Mouse (Mus musculus) forebrain, embryonic 15.5 days (tissue): ENCODE measurements around the gene Gm438. TPM values are rescaled to one million over a fixed set of nuclear protein-coding genes. Genes with fewer than 3 reads are reported as not detected.
"Not testable (repeated sequence)": the region's sequence is repeated elsewhere in the genome, so short reads cannot be mapped to it uniquely, and the experiment has no call there.

ENCODE experiments used
- ATAC-seq: fragments of 200-750 bp; cut with Nextera tagmentation; replicated peaks from 2 replicates; pipeline ENCODE4 v1.8.0; 2017; ENCODE audit warnings: mild to moderate bottlenecking, moderate TSS enrichment, moderate library complexity
- H3K27ac ChIP-seq: fragments of 300-500 bp; sonication (generic); replicated peaks from 2 replicates; pipeline ENCODE4 v1.5.1; 2015; ENCODE audit warnings: mild to moderate bottlenecking, inconsistent platforms
- H3K27me3 ChIP-seq: fragments of 300-500 bp; sonication (generic); 2 replicates; pipeline ENCODE4 v1.6.1; 2015; ENCODE audit warnings: inconsistent platforms
- H3K36me3 ChIP-seq: fragments of 300-500 bp; sonication (generic); 2 replicates; pipeline ENCODE4 v1.6.1; 2015; ENCODE audit warnings: mild to moderate bottlenecking, inconsistent platforms
- H3K4me1 ChIP-seq: fragments of 300-500 bp; sonication (generic); 2 replicates; pipeline ENCODE4 v1.6.1; 2015; ENCODE audit warnings: inconsistent platforms
- H3K4me2 ChIP-seq: fragments of 300-500 bp; sonication (generic); replicated peaks from 2 replicates; pipeline ENCODE4 v1.6.1; 2015; ENCODE audit warnings: mild to moderate bottlenecking, inconsistent platforms
- H3K4me3 ChIP-seq: fragments of 300-500 bp; sonication (generic); 2 replicates; pipeline ENCODE4 v1.5.1; 2015; ENCODE audit warnings: mild to moderate bottlenecking, inconsistent platforms
- H3K9ac ChIP-seq: fragments of 300-500 bp; sonication (generic); replicated peaks from 2 replicates; pipeline ENCODE4 v1.6.1; 2015; ENCODE audit warnings: mild to moderate bottlenecking, inconsistent platforms
- H3K9me3 ChIP-seq: fragments of 300-500 bp; sonication (generic); 2 replicates; pipeline ENCODE4 v1.6.1; 2016; ENCODE audit warnings: inconsistent platforms
- WGBS: fragments of 180-500 bp; shearing (Covaris S2); methylation state at CpG from one replicate; pipeline ENCODE4 v1.1.7; 2015; ENCODE audit warnings: mixed read lengths; 5-methylcytosine and 5-hydroxymethylcytosine counted together
- polyA plus RNA-seq: library from polyadenylated mRNA; unstranded; fragments of >200 nt; fragmentation: Nextera tagmentation; extraction: Ambion mirVana; gene quantifications from 2 replicates; pipeline ENCODE4 v1.2.1, GENCODE M21; 2015

Gm438 gene
- not detected in 2 replicates for polyA plus RNA-seq

DNA sequence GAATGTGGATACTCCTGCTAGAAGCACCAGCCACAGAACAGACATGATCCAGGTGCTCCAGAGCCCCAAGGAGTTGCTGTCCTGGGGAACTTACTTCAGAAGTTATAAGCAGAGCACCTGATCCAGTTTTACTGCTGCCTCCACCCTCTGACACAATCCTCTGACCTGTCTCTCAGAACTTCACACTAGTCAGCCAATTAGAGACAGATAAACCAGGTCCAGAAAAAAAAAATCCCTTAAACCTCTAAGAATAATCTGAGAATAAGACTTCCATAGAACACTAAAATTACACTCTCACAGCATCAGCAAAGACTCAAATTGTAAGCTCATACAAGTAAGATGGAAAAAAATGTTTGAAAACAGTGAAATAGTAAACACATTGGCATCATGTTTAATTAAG is at the start of gene Gm438:
TSS of gene Gm438 (minus strand) at position 101 of the 400 bp plus-strand sequence.
- no peak within 1 kb of the TSS for H3K27ac ChIP-seq
- no peaks in the 10 kb centered on the region for H3K36me3 ChIP-seq
- H3K4me2 ChIP-seq = no peak within 1 kb of the TSS
- H3K27me3 ChIP-seq = no peaks in the 10 kb centered on the region
- no peak within 1 kb of the TSS for H3K9ac ChIP-seq
- no peaks in the 10 kb centered on the region for H3K4me1 ChIP-seq
- no peak for ATAC-seq
- no peaks in the 10 kb centered on the region for H3K9me3 ChIP-seq
- no peak within 1 kb of the TSS for H3K4me3 ChIP-seq

DNA sequence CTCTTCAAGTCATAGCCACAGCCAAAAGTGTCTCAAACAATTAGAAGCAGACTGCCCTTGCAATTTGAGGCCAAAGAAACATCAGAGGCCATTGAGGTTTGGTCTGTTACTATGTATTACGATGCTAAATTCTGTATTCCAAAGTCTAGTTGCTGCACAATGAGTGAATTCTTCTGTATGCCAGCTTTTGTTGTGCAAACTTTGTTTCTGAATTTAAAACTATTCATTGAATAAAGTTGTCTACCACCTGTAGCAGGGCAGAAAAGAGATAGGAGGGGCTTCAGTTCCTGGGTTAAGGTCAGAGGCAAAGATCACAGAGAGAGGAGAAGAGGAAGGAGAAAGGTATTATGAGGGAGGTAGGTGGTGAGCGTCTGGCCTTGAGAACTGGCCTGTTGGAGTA is 38.3 kb upstream of the Gm438 start:
- 81% methylated on average over 2 of the region's 2 CpGs for WGBS
- Histone ChIP-seq H3K9ac (no peak overlapping the region), H3K4me1 (no peaks in the 10 kb centered on the region), H3K27ac (no peak overlapping the region), H3K4me2 (no peak overlapping the region), H3K36me3 (no peaks in the 10 kb centered on the region), H3K27me3 (no peaks in the 10 kb centered on the region), H3K4me3 (no peak overlapping the region), H3K9me3 (0 out of 2 replicates have a peak, but pooled peaks cover 3% of the 10 kb centered on the region)
- no peak for ATAC-seq

DNA sequence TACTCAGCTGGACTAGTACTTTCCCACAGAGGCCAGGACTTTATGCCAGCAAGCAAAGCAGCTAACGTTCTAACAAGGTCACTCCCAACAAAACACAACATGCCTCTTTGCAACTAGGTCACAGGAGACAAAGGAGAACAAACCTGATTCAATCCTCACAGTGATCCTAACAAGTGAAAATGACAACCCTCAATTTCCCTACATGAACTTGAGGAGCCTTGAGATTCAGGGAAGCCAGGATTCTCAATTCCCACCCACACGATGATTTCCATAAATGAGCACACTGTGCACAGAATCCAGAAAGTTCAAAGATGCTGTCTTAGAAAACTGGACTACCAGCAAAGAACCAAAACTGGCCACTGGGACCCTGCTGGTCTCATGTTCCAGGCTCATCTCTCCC is 37.6 kb upstream of the Gm438 start:
- H3K27ac ChIP-seq = no peak overlapping the region
- no peak for ATAC-seq
- H3K4me1 ChIP-seq = no peaks in the 10 kb centered on the region
- no peaks in the 10 kb centered on the region for H3K36me3 ChIP-seq
- no peak overlapping the region for H3K4me3 ChIP-seq
- H3K9me3 ChIP-seq = 0 out of 2 replicates have a peak, but pooled peaks cover 3% of the 10 kb centered on the region
- no peaks in the 10 kb centered on the region for H3K27me3 ChIP-seq
- WGBS = 94% methylated on average over 2 of the region's 2 CpGs
- H3K9ac ChIP-seq = no peak overlapping the region
- H3K4me2 ChIP-seq = no peak overlapping the region

DNA sequence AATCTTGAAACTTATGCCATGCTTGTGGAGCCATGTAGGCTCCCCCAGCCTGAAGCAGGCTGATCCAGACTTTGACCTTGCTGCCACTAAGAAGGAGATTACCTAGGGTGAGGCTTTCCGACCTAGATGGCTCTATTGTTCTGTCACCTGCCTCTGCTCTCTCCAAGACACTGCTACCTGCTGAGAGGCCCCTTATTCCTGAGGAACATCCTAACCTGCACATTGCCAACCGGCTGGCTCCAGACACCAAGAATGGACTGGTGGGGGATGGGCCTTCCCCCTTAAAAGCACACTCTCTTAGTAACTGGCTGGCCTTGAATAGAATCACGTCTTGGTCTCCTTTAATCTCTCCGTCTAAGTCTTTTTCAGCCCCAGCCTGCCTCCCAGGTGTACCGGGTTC is 20.8 kb upstream of the Gm438 start:
- not testable (repeated sequence) for H3K9me3 ChIP-seq, H3K4me1 ChIP-seq, H3K27ac ChIP-seq, H3K9ac ChIP-seq, H3K4me3 ChIP-seq, H3K27me3 ChIP-seq, ATAC-seq, H3K4me2 ChIP-seq, H3K36me3 ChIP-seq
- 37% methylated on average over 5 of the region's 5 CpGs for WGBS

DNA sequence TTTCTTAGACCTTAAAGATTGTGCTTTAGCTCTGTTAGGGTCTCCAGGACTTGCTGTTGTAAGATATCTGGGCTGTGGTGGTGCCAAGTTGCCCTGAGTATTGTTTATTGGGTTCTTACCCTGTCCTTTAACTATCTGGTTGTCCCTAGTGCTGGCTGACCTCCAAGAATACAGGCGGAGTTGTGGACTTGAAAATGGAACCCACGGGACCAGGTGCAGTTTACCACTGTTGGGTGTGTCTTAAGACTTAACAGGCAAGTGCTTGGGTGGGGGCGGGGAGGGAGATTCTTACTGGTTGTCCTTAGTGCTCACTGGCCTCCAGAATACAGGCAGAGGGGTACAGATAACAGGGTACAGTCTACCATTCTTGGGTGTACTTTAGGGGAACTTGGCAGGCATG is 17.2 kb upstream of the Gm438 start:
- no peak for ATAC-seq
- Histone ChIP-seq H3K9ac (no peak overlapping the region), H3K4me2 (no peak overlapping the region), H3K4me1 (no peaks in the 10 kb centered on the region), H3K27me3 (no peaks in the 10 kb centered on the region), H3K27ac (no peak overlapping the region), H3K9me3 (no peaks in the 10 kb centered on the region), H3K36me3 (no peaks in the 10 kb centered on the region), H3K4me3 (no peak overlapping the region)
- 83% methylated on average over 3 of the region's 3 CpGs for WGBS

DNA sequence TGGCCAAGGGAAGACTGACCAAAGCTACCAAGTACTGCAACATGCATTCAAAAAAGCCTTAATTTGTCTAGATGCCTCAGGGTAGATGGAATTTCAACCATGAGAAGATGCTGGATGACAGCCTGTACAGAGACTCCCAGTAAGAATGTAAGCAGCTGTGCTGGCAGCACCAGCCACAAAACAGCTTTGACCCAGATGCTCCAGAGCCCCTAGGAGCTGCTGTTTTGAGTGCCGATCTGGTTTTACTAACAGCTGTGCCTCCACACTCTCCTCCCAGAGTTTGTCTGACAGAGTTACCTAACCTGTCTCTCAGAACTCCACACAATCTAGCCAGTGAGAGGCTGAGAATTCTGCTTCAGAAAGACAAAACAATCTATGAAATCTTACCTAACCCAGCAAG is 3.8 kb upstream of the Gm438 start:
- Histone ChIP-seq H3K27ac (no peak overlapping the region), H3K27me3 (no peaks in the 10 kb centered on the region), H3K4me2 (no peak overlapping the region), H3K36me3 (no peaks in the 10 kb centered on the region), H3K4me3 (no peak overlapping the region), H3K9ac (no peak overlapping the region), H3K9me3 (no peaks in the 10 kb centered on the region), H3K4me1 (no peaks in the 10 kb centered on the region)
- ATAC-seq = no peak
- WGBS = 95% methylated on average over 1 of the region's 1 CpGs

DNA sequence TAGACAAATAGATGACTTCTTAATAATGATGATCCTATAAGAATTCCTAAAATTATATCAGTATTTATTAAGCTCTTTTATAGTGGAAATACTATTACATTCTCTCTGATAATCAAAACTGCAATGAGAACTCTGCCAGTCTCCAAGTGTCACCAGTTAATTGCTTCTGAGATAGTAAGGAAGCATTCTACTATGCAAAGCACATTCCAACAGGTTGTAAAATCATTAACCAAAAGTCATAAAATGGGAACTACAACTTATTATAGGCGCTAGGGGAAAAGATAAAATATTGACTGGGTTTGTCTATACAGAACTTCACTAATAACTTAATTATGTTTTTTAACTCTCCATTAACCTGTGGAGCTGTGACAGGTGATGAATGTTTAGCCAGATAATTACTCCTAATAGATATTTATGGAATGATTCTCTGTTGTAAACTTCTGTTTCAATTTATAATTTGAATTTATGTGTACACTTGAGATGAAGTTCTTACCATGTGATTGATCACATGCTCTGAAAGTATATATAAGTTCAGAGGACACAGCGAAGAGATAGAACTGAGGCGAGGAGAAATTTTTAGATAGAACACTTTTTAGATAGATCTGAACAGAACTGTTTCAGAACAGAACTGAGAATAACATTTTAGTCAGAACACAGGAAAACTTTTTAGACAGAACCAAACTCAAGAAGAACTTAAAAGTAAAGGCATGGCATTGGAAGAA is 3.7 kb downstream of the Gm438 start:
- no peaks in the 10 kb centered on the region for H3K4me1 ChIP-seq
- 0 out of 2 replicates have a peak, but pooled peaks cover 3% of the 10 kb centered on the region for H3K9me3 ChIP-seq
- H3K27me3 ChIP-seq = no peaks in the 10 kb centered on the region
- H3K9ac ChIP-seq = no peak overlapping the region
- WGBS = 86% methylated on average over 3 of the region's 3 CpGs
- no peak for ATAC-seq
- no peak overlapping the region for H3K27ac ChIP-seq
- no peak overlapping the region for H3K4me2 ChIP-seq
- H3K36me3 ChIP-seq = no peaks in the 10 kb centered on the region
- no peak overlapping the region for H3K4me3 ChIP-seq

DNA sequence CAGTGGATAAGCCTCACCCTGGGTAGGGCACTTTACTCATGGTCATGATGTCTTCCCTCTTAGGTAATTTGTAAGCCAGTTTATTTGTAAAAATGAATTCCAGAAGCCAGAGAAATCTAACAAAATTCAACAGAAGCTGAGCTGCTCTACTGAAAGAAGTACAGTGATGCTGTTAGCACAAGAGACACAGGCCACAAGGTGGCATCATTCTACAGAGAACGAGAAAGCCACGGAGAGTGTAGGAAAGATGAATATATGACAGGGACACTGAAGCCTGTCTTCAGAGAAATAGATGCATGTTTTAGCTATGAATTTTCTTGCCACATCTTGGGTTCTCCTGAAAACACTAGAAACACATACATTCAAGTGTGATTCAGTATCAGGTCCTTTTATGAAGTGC is 20.7 kb downstream of the Gm438 start:
- ATAC-seq = no peak
- H3K4me2 ChIP-seq = no peak overlapping the region
- H3K36me3 ChIP-seq = no peaks in the 10 kb centered on the region
- no peak overlapping the region for H3K9ac ChIP-seq
- no peaks in the 10 kb centered on the region for H3K4me1 ChIP-seq
- H3K9me3 ChIP-seq = no peaks in the 10 kb centered on the region
- 55% methylated on average over 2 of the region's 2 CpGs for WGBS
- no peak overlapping the region for H3K27ac ChIP-seq
- no peak overlapping the region for H3K4me3 ChIP-seq
- no peaks in the 10 kb centered on the region for H3K27me3 ChIP-seq

DNA sequence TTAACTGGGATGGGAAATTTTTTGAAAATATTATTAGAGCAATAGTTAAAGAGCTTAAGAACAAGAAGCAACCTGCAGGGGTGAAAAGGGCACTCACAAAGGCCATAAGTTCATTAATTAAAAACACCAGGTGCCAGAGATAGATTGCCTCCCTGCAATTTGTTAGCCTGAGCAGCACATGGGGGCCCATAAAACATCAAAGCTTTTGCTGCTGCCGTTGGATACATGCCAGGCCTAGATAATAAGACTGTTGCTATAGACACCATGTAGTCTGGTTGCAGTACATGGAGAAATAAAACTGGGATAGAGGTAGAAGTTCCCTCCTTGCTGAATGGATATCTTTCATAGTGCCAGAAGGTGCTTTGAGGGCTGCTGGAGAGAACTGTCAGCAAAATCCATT is 37.2 kb downstream of the Gm438 start:
- H3K4me2 ChIP-seq = no peak overlapping the region
- H3K4me1 ChIP-seq = no peaks in the 10 kb centered on the region
- no peak for ATAC-seq
- 59% methylated on average over 1 of the region's 1 CpGs for WGBS
- no peak overlapping the region for H3K9ac ChIP-seq
- no peaks in the 10 kb centered on the region for H3K36me3 ChIP-seq
- H3K27ac ChIP-seq = no peak overlapping the region
- no peak overlapping the region for H3K4me3 ChIP-seq
- H3K9me3 ChIP-seq = peaks cover 3% of the 10 kb centered on the region; the same call in 1 of the 2 replicates
- H3K27me3 ChIP-seq = no peaks in the 10 kb centered on the region

Other genes with a start within 250 kb of the Gm438 start
- not detected in 2 replicates for gene Gm13124, start 221.4 kb downstream of the Gm438 start, polyA plus RNA-seq
- not detected in 2 replicates for gene Aadacl4, start 172.9 kb downstream of the Gm438 start, polyA plus RNA-seq
- gene Gm436, start 100.2 kb downstream of the Gm438 start, polyA plus RNA-seq = not detected in 2 replicates
- not detected in 2 replicates for gene Gm13178, start 65.2 kb downstream of the Gm438 start, polyA plus RNA-seq
- 18.3 and 19.6 TPM in 2 replicates for gene Dhrs3, start 106.2 kb upstream of the Gm438 start, polyA plus RNA-seq